Mouse (Mus musculus) embryo, embryonic 11 days (tissue): ENCODE measurements around the gene E2f4.
A peak's percentile ranks its signal among the peaks of the same experiment; 100 is the strongest.

Experiments used
- DNase-seq: peaks from one replicate; pipeline ENCODE4 v3.0.0-alpha.2; 2015

E2f4 gene

GRCm38 (mm10) chr8:105297511-105298192 lies at the start of gene E2f4:
TSS of gene E2f4 (plus strand) at chr8:105297663.
- DNase-seq, result peak; percentile 98

- no peak for DNase-seq
Measured at GRCm38 (mm10) chr8:105251954-105252353, 45.5 kb upstream of the E2f4 start.

- DNase-seq, result no peak
Measured at GRCm38 (mm10) chr8:105252680-105253537, 44.6 kb upstream of the E2f4 start.

- DNase-seq, result no peak
Measured at GRCm38 (mm10) chr8:105253766-105254151, 43.7 kb upstream of the E2f4 start.

GRCm38 (mm10) chr8:105254152-105254965 lies 43.1 kb upstream of the E2f4 start:
- peak; percentile 95 for DNase-seq

GRCm38 (mm10) chr8:105254966-105255350 lies 42.5 kb upstream of the E2f4 start, which contains the start of gene B3gnt9:
TSS of gene B3gnt9 (minus strand) at chr8:105255153.
- DNase-seq, result peak; percentile 70

- DNase-seq, result no peak
Measured at GRCm38 (mm10) chr8:105257318-105258114, 39.9 kb upstream of the E2f4 start.

GRCm38 (mm10) chr8:105258911-105259720 lies 38.3 kb upstream of the E2f4 start:
- peak; percentile 71 for DNase-seq

- DNase-seq, result peak; percentile 90
Measured at GRCm38 (mm10) chr8:105259721-105260320, 37.6 kb upstream of the E2f4 start.

- DNase-seq, result no peak
Measured at GRCm38 (mm10) chr8:105260371-105261099, 36.9 kb upstream of the E2f4 start.

- no peak for DNase-seq
Measured at GRCm38 (mm10) chr8:105261326-105261980, 36.0 kb upstream of the E2f4 start.

GRCm38 (mm10) chr8:105263244-105263912 lies 34.1 kb upstream of the E2f4 start:
- DNase-seq, result no peak

GRCm38 (mm10) chr8:105264024-105264982 lies 33.2 kb upstream of the E2f4 start, which contains the start of the genes Tradd and Fbxl8:
TSS of gene Tradd (minus strand) at chr8:105264609.
TSS of gene Fbxl8 (plus strand) at chr8:105264648.
- DNase-seq, result peak; percentile 84

GRCm38 (mm10) chr8:105265128-105265527 lies 32.3 kb upstream of the E2f4 start:
- no peak for DNase-seq

- DNase-seq, result no peak
Measured at GRCm38 (mm10) chr8:105266775-105267174, 30.7 kb upstream of the E2f4 start.

- peak; percentile 91 for DNase-seq
Measured at GRCm38 (mm10) chr8:105268342-105269074, 29.0 kb upstream of the E2f4 start.

- no peak for DNase-seq
Measured at GRCm38 (mm10) chr8:105269075-105269458, 28.4 kb upstream of the E2f4 start.
